Comparison of ENCODE assay signal across 25 mouse cellular contexts in the genomic region with DNA sequence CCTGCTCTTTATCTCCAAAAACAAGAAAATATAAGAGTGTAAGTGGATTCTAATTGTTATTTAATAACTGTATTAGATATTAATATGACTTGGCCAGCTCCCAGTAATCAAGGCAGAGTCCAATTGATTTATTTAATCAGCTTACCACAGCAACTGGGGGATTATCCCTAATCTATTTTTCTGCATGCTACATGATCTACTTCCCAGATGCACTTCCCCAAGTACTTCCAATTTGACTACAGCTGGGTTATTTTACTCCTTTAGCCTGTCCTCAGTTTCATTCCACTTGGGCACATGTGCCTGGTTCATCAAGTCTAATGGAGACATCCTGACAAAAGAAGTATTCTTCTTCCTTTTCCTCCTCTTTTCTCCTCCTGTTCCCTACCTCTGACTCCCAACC.
"Had no signal": no experiment of that assay in that cellular context is flagged by ENCODE, and none has a peak within 500 bp of the region (broad histone marks: within the 10 kb centered on the region; RNA-seq: fewer than 3 reads in every experiment).

No protein-coding gene starts in this region.

- H3K4me2 ChIP-seq: heart, embryonic 12.5 days; hindbrain, embryonic 12.5 days; hindbrain, embryonic 14.5 days; intestine, embryonic 15.5 days; limb, embryonic 12.5 days had no signal

- DNase-seq: gastrocnemius, adult 2 months; gastrocnemius, postnatal 10 days; gastrocnemius, postnatal 25 days; heart, adult 18-20 months; heart, postnatal 10 days; heart, postnatal 4 days; kidney, adult 18-20 months; kidney, adult 8-10 months; kidney, postnatal 10 days; kidney, postnatal 25 days; kidney, postnatal 4 days; liver had no signal

- ATAC-seq: hindbrain, embryonic 16.5 days; inflammation-experienced regulatory T-cells, adult 6 months; intestine, embryonic 15.5 days; intestine, postnatal 0 days had no signal

- H3K27me3 ChIP-seq: heart, embryonic 12.5 days; hindbrain, embryonic 12.5 days; intestine, embryonic 15.5 days; limb, embryonic 12.5 days had no signal

- H3K9ac ChIP-seq: heart, embryonic 12.5 days; hindbrain, embryonic 12.5 days; hindbrain, embryonic 14.5 days; intestine, embryonic 15.5 days; limb, embryonic 12.5 days had no signal

- H3K4me1 ChIP-seq: heart, embryonic 10.5 days; heart, embryonic 12.5 days; hindbrain, embryonic 10.5 days; hindbrain, embryonic 12.5 days; intestine, embryonic 15.5 days; limb, embryonic 12.5 days had no signal

- H3K9me3 ChIP-seq: heart, embryonic 10.5 days; heart, embryonic 12.5 days; hindbrain, embryonic 10.5 days; hindbrain, embryonic 12.5 days; intestine, embryonic 15.5 days; limb, embryonic 10.5 days; limb, embryonic 12.5 days had no signal

- H3K36me3 ChIP-seq: heart, embryonic 10.5 days; heart, embryonic 12.5 days; hindbrain, embryonic 10.5 days; hindbrain, embryonic 12.5 days; intestine, embryonic 15.5 days; limb, embryonic 10.5 days; limb, embryonic 12.5 days had no signal

- H3K27ac ChIP-seq: gastrocnemius, adult 2 months; heart, embryonic 10.5 days; hindbrain, embryonic 10.5 days; hindbrain, embryonic 12.5 days; hindbrain, embryonic 14.5 days; intestine, embryonic 15.5 days; layer of hippocampus, adult 2 months; left cerebral cortex, adult 2 months; limb, embryonic 10.5 days; limb, embryonic 12.5 days had no signal

- H3K4me3 ChIP-seq: gastrocnemius, adult 2 months; heart, embryonic 10.5 days; heart, embryonic 12.5 days; hindbrain, embryonic 10.5 days; hindbrain, embryonic 12.5 days; intestine, embryonic 15.5 days; layer of hippocampus, adult 2 months; left cerebral cortex, adult 2 months; limb, embryonic 10.5 days; limb, embryonic 12.5 days had no signal
